Mouse (Mus musculus): ENCODE results near the gene Rtn4rl2.

Rtn4rl2 gene

GRCm38 (mm10) chr2:84850407-84851129, 35.9 kb downstream of the Rtn4rl2 start:
- DNase-seq (ENCODE audit: low spot score): peak; percentile 96

DNA sequence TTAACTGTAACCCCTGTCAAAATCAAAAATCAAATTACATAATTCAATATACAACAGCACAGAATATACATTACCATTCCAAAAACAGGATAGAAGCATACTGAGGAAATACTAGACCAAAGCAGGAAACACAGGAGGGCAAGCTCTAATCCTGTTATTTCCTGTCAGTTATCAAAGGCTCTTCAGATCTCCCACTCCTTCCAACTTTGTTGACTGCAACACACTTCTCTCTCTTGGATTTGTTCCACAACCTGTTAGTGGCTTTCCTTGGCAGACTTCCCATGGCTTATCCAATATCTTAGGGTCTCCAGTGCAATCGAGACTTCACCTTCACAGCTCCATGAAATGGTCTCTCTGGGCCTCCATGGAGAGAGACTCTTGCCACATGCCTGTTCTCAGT, 41.3 kb downstream of the Rtn4rl2 start:
- DNase-seq (ENCODE audit: low spot score): no peak

GRCm38 (mm10) chr2:84843654-84844053, 42.9 kb downstream of the Rtn4rl2 start:
- no peak for DNase-seq (ENCODE audit: low spot score)

DNA sequence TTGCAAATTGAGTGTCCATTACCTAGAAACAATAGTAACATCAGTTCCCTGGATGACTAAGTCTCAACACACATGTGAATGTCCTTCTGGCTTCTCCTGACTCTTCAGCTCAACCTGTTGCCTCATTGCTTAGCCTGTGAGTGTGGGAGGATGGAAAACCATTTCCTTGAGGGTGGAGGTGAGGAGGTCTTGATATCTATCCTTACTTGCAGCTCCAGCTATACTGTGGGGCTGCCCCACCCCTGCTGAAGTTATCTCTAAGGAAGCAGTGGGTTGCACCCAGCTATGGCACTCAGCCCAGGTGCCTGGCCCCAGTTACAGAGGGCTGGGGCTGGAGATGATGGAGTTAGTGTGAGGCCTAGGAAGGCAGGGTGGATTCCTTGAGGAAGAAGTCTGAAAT, 44.6 kb downstream of the Rtn4rl2 start:
- DNase-seq (ENCODE audit: low spot score): no peak

- no peak for DNase-seq (ENCODE audit: low spot score)
These were observed 45.6 kb downstream of the Rtn4rl2 start for GRCm38 (mm10) chr2:84840748-84841563.

- no peak for DNase-seq (ENCODE audit: low spot score)
These were observed 46.3 kb downstream of the Rtn4rl2 start for GRCm38 (mm10) chr2:84840016-84840747.

- DNase-seq (ENCODE audit: low spot score): no peak
These were observed 47.2 kb downstream of the Rtn4rl2 start for GRCm38 (mm10) chr2:84838993-84839980.

- DNase-seq (ENCODE audit: low spot score): no peak
These were observed 47.9 kb downstream of the Rtn4rl2 start, which contains the start of gene Slc43a1 for GRCm38 (mm10) chr2:84838593-84838949. Slc43a1 (plus strand) TSS chr2:84838850.

DNA sequence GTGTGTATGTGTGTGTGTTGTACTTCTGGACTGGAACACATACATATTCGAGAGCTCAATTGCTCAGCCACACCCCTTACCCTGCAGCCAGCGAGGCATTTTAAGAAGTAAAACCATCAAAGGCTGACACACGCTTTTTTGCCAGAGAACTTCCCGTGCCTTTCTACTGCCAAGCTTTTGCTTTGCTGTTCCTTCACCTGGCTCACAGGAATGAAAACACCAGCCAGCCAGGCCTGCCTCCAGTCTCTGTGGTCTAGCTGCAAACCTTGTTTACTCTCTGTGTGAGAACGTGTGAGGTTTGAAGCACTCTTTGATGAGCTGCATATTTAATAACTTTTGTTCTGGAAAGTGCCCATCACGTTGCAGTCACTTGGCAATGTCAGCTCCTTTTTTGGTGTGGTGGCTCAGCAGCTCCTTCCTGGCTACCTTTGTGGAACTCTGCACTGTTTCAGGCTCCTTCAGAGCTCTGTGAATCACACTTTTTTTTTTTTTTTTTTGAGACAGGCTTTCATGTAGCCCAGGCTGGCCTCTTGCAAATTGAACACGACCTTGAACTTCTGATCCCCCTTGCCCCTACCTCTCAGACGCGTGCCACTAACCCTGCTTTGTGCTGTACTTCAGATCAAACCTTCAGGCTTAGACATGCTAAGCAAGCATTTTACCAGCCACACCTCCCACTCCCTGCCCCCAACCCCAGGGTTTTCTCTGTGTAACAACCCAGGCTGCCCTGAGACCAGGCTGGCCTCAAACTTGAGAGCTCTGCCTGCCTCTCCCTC, 48.5 kb downstream of the Rtn4rl2 start:
- DNase-seq (ENCODE audit: low spot score): no peak

- DNase-seq (ENCODE audit: low spot score): no peak
These were observed 49.4 kb downstream of the Rtn4rl2 start for GRCm38 (mm10) chr2:84837107-84837506.

DNA sequence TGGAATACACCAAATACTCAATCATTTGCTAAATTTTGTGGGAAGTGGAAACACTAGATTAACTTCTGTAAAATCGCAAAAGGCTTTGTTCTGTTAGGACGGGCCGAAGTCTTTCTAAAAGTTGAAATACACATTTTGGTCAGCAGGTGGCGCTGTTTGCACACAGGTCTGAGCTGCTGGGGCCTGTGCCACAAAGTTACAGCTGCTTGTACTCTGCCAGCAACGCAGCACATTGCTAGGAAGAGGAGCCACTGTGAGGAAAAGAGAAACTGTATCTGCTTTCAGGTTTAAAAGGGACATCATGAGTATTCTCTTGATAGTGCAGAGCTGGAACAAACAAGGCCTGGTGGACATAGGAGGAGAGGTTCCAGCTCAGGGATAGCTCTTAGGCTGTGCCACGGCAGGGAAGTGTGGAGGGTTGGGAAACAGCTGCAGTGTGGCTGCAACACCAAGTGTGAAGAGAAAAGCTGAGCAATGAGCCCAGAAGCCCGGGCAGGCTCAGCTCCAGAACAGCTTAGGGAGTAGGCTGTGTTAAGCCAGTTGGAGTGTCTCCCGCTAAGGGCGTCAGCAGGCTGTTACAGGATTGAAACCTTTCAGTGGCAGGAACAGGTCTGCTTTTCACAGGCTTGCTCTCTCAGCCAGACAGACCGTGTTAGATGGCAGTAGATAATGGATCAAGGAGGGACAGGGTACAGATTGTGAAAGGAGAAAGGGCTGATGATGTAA, 54.7 kb downstream of the Rtn4rl2 start:
- DNase-seq (ENCODE audit: low spot score): peak; percentile 97

DNA sequence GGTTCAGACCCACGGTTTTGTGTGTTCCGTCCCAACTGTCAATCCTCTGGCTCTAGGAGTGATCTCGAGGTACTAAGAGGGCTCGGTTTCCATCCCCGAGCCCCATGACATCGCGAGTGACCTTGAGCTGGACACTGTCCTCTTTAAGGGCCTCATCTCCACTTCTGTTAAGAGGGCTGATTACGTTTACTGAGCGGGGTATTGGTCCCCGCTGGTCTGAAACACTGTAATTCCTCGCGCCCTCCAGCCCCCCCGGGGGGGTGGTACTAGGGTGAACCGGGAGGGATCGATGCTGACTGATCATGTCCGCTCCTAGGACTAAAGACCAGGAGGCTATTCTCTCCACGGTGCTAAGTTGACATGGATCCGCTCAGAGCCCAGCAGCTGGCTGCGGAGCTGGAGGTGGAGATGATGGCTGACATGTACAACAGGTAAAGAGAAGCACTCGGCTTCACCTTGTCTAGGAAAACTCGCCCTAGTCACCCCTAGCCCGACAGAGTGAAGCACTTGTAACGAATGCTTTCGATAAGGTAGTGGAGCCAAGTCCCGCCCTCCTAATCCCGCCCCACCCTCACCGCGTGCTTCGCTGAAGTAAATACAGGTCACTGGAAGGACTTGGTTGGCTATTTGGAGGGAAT, 59.1 kb downstream of the Rtn4rl2 start:
- DNase-seq (ENCODE audit: low spot score): peak; percentile 76

GRCm38 (mm10) chr2:84826488-84827282, 59.8 kb downstream of the Rtn4rl2 start, which contains the start of gene Timm10:
Timm10 (plus strand) TSS chr2:84826997.
- DNase-seq (ENCODE audit: low spot score): peak; percentile 98

- no peak for DNase-seq (ENCODE audit: low spot score)
These were observed 63.3 kb downstream of the Rtn4rl2 start for GRCm38 (mm10) chr2:84823237-84823636.

DNA sequence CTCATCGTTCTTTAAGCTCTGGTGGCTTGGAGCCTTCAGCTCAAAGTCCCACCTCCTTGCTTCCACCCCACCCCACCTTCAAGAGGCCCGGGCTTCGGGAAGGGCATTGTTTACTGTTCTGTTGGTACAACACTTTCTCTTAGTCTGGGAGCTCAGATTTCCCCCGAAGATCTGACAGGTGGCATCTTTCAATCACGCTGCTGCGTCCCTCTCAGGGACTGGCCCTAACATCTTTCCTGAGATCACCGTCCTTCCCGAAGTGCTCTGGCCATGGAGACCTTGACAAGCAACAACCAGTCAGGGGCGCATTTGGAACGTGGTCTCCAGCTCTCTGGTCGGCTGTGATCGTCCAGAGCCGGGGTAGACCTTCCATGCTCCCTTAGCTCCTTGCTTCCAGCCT, 64.0 kb downstream of the Rtn4rl2 start, which contains the start of gene Smtnl1:
Smtnl1 (minus strand) TSS at position 101 of the 400 bp plus-strand sequence.
- no peak for DNase-seq (ENCODE audit: low spot score)
